Mouse (Mus musculus) gastrocnemius, adult 18-20 months (tissue): Measurements from ENCODE around the gene Dlg2. TPM values are rescaled to one million over a fixed set of nuclear protein-coding genes. Genes with fewer than 3 reads are reported as not detected.

ENCODE experiments used
- DNase-seq: peaks from one replicate; pipeline ENCODE4 v3.0.0; 2021; ENCODE audit warnings: low spot score
- total RNA-seq, 2 experiments: library from RNA; stranded (reverse); gene quantifications; 2 replicates each; pipeline ENCODE4 v1.2.3; 2021

Dlg2 gene
- total RNA-seq, 2 experiments from 2014 or later, result 0.50 to 1.5 TPM

DNA sequence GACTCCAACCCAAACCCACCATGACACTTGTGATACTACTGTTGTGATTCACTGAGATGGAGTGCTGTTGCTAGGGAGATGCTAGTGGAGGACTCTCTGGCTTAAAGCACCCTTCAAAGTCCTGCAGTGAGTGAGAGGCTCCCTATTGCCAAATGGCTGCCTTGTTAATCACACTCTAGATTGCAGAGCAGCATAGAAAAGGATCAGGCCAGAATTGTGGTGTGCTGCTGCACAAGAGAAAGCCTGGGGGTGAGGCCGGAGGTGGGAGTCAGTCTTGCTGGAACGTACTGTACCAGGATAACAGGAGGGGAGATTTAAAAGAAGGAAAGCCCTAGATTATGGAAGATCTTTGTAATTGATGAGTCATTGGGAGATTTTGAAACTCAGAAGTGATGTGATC, 1094.5 kb downstream of the Dlg2 start:
- DNase-seq, result no peak

- DNase-seq, result no peak
These were observed 1096.2 kb downstream of the Dlg2 start for GRCm38 (mm10) chr7:91572666-91573065.

- DNase-seq, result no peak
These were observed 1096.8 kb downstream of the Dlg2 start for GRCm38 (mm10) chr7:91573321-91573720.

DNA sequence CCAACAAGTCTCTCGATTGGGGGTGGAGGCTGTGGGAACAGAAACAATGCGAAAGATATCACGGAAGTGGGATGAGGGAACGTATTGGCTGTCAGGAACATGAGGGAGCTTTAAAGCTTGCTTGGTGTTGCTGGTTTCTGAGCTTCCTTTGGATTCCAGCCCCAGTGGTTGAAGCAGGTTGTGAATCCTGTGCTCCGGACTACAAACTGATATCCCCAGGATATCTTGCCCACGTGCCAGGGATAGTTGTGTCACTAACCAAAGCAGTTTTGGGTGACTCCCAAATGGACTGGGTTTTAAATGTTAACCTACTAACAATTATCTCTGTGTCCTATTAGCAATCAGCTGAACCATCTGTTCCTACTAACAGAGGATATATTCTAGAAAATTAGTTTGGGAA, 1099.7 kb downstream of the Dlg2 start:
- no peak for DNase-seq

DNA sequence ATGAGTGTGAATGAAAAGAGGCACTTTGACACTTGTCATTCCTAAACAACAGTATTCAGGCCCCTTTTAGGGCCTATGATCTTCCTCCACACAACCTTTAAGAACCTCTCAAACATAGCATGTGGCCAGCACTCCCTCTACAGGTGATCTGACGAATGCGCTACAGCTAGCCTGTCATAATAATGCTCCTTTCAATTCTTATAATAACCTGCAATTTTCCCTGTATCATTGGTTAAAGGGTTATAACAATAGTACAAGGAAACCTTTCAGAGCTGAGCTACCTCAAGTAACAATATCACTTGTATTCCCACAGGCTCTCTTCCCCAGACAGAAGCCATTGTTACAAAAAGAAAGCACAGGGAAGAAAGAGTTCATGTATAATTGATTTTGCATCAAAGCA, 1105.7 kb downstream of the Dlg2 start:
- no peak for DNase-seq

DNA sequence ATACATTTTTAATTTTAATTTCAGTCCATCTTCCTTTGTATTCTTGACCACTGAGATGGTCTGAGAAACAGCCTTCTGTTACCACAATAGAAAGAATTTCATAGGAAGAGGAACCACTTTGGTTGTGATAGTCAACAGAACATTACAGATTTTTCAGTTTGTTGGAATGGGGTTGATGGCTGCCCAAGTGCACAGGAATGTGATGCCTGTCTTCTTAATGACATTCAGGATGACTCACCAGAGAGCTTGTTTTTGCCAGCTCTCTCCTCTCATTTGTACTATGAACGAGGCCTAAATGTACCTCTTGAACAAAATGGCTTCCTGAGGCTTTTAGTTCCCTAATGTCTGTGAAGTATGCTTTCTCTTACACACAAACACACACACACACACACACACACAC, 1107.1 kb downstream of the Dlg2 start:
- no peak for DNase-seq

GRCm38 (mm10) chr7:91591261-91592170, 1115.0 kb downstream of the Dlg2 start:
- DNase-seq, result no peak

DNA sequence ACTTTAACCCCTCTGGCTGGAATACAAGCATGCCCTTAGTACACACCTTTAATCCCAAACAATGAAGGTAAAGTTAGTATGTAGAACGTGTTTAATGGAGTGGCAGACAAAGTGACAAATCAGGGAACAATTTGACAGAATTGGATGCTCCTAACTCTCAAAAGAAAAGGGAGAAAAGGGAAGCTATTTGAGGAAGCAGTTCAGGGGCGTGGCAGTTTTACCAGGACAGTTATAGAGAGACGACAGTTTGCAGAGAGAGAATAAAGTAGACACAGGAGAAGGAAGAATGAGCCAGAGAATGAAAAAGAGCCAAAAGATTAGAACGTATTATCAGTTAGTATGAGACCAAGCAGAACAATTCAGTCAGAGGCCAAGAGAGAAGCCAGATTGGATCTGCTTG, 1122.1 kb downstream of the Dlg2 start:
- no peak for DNase-seq

GRCm38 (mm10) chr7:91601307-91601706, 1124.8 kb downstream of the Dlg2 start:
- no peak for DNase-seq

DNA sequence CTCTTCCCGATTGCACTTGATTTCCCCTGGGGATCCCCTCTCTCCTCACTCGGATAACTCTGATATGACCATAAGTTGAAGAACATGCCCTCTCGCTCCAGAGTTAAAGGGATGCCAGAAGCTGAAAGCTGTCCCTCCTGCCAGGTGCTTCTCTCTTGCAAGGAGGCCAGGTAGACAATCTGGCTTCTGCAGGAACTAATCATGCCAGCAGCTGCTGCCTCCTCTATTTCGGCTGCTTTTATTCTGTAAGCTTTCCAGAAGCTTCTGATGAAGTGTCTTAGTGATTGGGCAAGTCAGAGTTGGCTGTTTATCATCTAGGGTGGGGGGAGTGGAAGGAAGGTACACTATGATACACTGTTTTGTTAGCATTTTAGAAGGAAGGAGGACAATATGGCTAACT, 1127.1 kb downstream of the Dlg2 start:
- no peak for DNase-seq

GRCm38 (mm10) chr7:91653033-91653432, 1176.6 kb downstream of the Dlg2 start:
- DNase-seq, result no peak

- DNase-seq, result no peak
These were observed 1183.0 kb downstream of the Dlg2 start for GRCm38 (mm10) chr7:91659498-91659897.

DNA sequence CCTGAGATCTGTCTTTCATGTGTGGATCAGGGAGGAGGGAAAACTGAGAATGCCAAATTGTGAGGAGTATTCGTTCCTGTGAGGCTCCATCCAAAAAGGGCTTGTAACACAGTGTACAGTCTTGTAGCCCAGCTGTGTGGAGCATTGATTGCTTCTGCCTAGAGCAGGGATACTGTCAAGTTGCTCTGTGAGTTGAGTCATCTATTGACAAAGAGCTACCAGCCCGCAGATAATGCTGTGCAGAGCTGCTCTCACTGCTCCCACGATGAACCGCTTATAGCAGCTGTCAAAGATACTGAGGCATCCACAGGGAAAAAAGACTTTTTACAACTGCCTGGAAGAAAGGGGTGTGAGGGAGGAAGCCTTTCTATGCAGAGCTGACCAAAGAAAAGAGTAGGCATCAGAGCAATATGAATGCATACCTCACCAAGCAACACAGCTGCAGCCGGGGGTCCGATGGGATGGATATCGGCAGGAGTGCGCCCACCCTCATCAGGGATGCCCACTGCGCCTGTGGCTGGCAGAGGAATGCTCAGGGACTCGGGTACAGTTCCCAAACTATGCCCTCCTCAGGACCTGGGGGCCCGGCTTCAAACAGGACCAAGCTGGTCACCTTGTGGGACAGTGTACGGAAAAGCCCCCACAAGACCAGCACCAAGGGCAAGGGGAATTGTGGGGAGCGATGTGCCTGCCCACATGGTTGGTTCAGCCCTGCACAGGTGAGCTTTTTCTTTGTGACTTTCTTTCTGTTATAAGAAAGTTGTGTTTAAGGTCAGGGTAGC, 1196.0 kb downstream of the Dlg2 start:
- no peak for DNase-seq

- DNase-seq, result no peak
These were observed 1197.9 kb downstream of the Dlg2 start for GRCm38 (mm10) chr7:91674401-91674800.

DNA sequence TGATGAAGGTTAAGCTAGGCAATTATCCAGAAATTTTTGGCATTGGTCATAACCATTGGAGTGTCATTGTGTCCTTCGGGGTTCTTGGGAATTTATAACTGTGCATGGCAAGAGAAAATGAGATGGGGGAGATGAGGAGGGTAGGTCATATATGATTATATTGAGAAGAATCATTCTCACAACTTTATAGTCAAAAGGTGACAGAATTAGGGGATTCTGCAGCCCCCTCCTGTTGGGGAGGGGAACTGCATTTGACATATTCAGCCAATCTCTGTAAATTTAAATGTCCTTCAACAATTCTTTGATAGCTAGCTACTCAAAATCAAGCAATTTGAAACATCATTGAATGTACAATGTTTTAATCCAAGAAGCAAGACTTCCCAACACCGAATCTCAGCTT, 1201.5 kb downstream of the Dlg2 start:
- DNase-seq, result no peak

DNA sequence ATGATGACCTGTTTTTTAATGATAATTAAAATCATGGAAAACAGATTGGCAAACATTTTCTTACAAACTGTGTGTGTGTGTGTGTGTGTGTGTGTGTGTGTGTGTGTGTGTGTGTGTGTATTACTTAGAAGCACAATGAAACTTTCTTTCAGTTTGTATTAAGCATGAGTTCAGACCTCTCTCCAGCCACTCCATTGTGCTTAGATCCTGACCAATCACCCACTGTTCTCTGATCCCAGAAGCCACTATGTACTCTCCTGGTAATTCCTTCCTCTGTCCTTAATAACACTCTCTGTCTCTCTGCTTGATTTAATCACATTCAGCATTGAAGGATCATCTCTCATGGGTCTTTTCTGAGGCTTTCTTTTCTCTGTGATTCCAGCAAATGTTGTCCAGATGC, 1211.5 kb downstream of the Dlg2 start:
- DNase-seq, result no peak

DNA sequence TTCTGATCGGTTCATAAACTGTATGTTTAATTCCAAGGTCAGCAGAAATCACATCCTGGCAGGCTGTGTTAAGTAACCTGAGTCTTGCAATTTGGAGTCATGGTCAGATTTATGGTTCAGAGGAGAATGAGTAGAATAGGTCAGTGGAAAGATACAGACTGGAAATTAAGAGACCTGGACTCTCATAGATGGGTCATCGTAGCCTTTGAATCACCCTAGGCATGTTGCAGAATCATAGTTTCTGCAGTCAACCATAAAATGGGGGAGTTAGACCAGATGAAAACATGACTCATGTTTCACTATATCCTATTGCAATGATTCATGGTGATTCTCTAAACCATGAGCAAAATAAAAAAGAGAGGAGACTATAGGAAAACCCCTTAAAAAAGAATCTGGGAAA, 1213.4 kb downstream of the Dlg2 start:
- DNase-seq, result no peak

DNA sequence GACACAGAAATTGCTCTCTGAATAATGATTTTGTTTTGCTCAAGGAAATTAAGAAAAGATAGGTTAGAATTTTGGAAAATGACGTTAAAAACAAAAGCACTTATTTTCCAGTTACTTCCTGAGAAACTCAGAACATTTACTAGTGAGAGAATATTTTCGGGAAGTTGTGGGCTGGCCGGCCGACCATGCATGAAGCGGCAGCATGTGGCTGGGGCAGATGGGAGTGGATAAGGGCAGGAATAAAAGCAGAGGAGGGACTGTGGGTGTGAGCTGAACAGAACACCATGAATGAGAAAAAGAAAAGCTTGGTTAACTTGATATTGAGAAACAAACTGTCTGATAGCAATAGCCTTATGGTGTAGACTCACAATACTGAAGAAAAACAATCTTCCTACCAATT, 1233.4 kb downstream of the Dlg2 start:
- DNase-seq, result no peak

DNA sequence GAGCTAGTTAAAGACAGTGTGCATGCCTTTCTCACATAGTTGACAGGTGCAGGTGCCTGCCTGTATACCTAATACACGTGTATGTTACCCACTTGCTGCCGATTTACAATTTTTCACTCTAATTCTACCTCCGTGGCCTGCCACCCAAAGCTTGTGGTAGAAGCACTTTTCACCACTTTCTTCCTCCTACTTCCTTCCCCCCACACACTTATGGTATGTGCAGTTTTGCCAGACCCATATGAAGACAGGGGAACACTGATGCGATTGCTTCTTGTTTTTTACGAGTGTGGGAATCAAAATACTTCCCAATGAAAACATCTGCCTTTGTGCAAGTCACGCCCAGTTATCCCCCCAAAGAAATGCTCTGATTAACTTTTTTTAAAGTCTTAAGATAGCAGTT, 1234.7 kb downstream of the Dlg2 start:
- no peak for DNase-seq

DNA sequence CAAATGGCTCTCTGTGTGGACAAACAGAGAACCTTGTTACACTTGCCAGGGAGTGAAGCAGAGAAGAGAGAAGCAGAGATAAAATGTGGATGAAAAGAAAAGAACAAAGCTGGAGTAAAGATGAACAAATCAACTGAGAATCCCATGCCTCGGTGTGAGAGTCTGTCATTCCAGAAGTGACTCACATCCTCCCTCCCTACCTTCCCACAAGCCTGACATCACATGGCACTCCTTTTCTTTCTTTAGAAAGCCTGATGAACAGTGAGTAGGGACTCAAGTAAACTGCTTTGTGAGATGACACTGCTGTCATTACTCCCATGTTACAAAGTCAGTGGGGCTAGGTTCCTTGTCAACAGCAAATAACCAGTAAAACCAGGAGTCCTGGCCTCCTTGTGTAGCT, 1239.3 kb downstream of the Dlg2 start:
- no peak for DNase-seq

DNA sequence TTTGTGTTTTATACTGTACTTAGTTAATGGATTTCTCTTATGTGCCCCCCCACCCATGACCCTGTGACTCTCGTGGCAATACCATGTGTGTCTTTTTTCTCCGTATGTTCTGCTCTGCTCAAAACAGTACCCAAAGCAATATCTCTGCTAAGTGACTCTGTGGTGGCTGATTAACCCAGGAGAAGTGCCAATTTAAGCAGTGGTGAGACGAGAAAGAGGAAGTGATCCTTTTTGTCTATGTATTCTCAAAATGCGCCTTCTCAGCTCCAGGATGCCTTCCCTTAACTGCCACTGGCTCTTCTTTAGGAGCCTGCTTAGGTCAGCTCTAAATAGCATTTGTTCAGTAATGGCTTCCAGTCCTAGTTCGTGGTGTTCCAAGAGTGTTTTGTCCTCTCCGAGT, 1240.2 kb downstream of the Dlg2 start:
- DNase-seq, result no peak

DNA sequence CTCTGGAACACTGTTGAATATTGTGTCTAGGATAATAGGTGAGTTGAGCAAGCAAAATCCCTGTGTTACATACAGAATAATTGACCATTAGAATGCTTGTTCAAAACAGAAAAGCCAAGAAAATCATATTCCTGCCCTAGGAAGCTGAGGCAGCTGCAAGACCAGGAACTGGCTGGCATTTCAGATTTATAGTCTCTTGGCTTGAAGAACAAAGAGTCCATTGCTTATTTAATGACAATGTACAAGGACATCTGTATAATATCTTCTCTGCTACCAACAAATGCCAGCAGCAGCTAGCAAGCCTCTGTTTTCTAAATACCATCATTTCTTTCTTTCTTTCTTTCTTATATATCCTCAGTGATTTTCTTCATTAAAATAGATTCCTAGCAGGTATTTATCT, 1243.8 kb downstream of the Dlg2 start:
- no peak for DNase-seq

DNA sequence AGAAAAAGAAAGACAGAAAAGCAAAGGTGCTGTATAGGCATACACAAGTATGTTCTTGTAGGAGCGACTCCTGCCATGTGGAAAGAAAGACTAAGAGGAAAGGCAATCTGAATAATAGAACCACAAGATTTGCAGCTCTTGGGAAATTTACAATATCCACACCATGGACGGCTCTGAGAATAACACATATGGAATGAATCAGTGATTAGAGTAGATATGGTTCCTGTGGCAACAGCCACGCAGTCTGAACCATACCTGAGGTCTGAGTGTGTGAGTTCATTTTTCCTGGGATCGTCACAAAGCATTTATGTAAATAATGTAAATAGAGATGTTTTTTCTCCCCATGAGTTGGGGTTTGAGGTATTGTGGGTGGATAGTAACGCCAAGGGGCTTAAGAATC, 1247.9 kb downstream of the Dlg2 start:
- no peak for DNase-seq
